Mouse (Mus musculus) ES-E14 (cell line): ENCODE measurements around the gene Dock4.

Experiments used
- CHD2 ChIP-seq: IDR thresholded peaks from 2 replicates; pipeline ENCODE4 v1.6.1; 2014; ENCODE audit warnings: mild to moderate bottlenecking, low read depth, low read length, inconsistent platforms
- HCFC1 ChIP-seq: IDR thresholded peaks from 2 replicates; pipeline ENCODE4 v1.6.1; 2012; ENCODE audit warnings: low read length, inconsistent platforms, borderline replicate concordance; ENCODE audit not compliant: insufficient read depth
- MAFK ChIP-seq: IDR thresholded peaks from 2 replicates; pipeline ENCODE4 v1.6.1; 2014; ENCODE audit warnings: mild to moderate bottlenecking, low read depth, low read length, inconsistent platforms; ENCODE audit not compliant: insufficient read depth
- ZC3H11A ChIP-seq: IDR thresholded peaks from 2 replicates; pipeline ENCODE4 v1.6.1; 2012; ENCODE audit warnings: low read depth, mild to moderate bottlenecking, inconsistent platforms, low read length, borderline replicate concordance

DNA sequence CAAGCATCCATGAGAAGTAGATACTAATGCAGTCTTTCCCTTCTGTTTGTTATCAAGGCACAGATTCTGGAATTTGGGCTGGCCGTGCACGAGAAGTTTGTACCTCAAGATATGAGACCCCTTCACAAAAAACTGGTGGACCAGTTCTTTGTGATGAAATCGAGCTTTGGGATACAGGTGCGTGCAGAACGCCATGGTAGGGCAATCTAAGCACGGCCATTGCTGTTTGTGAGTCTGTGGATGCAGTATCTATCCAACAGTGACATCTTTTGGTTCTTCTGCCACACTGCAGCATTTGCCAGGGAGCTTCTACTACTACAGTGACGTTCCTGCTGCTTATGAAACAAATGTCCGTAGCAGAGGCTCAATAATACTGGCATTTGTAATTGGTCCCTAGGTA is 386.4 kb downstream of the Dock4 start:
- TF ChIP-seq MAFK (no peak), HCFC1 (no peak), ZC3H11A (peak; percentile 93; the same call in 1 of the 2 replicates), CHD2 (no peak)
